Mouse (Mus musculus) Muller cell, postnatal 12 days (primary cell): ENCODE results near the gene Vwa5b2.

Experiments used
- DNase-seq: peaks from one replicate; pipeline ENCODE4 v3.0.0-alpha.2; 2015; ENCODE audit errors: inconsistent ontology term

Vwa5b2 gene

DNA sequence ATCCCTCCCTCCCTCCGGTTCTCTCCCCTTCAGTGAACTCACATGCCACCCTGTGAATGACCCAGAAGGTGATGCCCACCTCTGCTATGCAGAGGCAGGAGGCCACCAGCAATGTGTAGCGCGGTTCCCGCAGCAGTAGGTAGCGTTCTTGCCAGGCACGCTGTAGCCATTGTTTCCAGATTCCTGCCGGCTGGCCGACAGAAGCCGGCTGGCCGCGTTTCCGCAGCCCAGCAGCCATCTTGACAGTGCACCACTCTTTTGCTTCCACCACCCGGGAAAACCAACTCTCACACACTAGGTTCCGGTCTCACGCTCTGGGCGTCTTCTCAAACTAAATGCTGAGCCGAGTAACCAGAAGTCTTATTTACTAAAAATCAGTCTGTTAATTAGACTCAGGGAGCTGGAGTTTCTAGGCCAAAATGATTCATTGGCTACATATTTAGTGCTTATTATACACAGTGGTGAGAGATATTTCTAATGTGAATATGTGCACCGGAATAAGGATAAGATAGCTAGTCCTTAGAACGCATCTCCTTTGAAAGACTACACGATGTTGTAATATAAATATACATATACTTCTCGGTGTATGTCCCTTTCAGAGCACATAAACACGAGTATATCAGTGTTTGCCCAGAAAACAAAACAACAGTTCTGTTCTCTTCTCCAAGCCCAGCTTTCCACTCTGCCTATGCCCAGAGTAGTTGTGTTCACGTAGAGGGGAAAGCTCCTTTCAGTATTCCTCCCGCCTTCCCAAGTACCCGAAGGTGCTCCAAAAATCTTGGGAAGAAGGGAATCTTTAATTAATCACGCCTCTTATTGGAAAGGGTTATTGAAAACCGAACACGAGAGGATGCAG, 21.5 kb downstream of the Vwa5b2 start:
- peak; percentile 84 for DNase-seq

DNA sequence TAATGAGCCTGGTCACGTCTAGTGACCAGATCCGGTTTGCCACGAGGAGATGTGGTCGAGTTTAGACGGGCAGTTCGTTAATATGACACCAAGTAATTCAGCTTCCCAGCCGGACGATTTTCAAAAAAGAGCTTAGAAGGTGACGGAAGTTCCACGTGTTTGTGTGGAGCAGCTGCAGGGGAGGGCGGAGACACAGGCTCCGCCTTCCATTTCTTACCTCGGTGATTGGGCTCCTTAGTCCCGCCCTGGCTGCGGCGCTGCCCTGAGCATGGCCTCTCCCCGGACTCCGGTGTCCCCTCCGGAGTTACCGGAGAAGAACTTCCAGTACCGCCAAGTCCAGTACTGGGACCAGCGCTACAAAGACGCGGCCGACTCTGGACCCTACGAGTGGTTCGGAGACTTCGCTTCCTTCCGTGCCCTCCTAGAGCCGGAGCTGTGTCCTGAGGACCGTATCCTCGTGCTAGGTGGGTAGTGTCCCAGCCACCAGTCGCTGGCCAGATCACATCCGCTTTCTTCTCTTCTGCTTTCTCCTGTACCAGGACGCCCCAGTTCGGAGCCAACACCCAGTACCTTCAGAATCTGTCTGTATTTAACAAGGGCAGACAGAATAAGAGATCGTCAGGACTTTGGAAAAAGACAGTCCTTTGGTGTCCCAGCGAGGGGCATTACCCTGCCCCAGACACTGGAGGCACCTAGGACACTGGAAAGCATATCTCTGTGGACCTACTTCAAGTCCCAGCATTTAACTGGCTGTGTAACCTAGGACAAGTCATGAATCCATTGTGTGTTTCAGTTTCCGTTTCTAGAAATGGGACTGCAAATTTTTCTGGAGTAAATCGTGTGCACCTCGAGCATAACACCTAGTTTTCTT, 22.3 kb downstream of the Vwa5b2 start, which contains the start of the genes Eef1akmt4, Gm49333 and Alg3:
Gene Eef1akmt4 (plus strand): TSS at position 237 of the 871 bp plus-strand sequence.
Gene Gm49333 (plus strand): TSS at position 254 of the 871 bp plus-strand sequence.
Gene Alg3 (minus strand): TSS at position 379 of the 871 bp plus-strand sequence.
- peak; percentile 92 for DNase-seq

DNA sequence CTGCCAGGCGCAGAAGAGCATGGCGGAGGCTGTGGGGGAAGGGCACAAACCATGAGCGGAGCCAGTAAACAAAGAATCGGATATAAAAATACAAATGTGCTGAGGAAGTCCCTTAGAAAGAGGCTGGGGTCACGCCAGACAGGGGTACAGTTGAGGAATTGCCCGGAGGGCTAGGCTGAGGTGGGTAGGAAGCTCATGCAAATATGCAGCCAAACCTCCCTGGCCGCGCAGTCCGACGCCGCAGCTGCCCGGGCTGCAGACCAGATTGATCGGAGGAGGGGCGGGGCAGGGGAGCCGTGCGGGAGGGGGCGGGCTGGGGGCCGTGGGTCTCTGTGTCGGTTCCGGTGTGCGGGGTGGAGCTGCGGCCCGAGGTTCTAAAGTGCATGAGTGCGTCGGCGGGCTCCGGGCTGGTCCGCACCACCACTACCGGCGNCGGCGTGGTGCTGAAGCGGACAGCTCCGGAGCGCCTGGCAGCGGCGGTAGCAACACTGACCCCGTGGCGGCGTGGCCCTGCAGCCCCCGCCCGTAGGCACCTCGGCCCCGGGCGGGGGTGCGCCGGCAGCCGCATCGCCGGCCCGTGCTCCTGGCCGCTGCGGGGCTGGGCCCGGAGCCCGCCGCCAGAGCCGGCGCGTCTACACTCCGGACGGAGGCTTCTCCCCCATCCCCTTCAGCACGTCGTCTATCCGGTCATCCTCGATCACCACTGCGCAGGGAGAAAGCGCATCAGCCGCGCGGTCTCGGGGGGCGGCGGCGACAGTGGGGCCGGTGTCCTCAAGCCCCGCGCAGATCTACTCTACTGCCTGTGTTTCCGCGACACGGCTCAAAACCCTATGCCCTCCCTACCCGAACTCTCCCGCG, 30.5 kb downstream of the Vwa5b2 start:
- DNase-seq = peak; percentile 52

DNA sequence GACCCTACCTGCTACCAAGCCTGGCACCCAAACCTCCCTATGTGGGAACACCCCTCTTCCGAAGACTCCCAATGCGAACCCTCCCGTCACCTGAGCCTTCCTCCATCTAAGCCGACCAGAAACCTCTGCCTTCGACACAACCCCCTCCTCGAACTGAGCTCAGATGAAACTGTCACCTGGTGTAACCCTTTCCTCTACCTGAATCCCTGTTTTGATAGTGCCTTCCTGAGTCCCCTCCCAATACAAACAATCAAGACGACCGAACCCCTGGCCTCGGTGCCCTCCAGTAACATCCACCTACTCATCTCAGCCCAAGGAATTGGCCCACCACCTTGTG, 31.1 kb downstream of the Vwa5b2 start:
- peak; percentile 24 for DNase-seq

DNA sequence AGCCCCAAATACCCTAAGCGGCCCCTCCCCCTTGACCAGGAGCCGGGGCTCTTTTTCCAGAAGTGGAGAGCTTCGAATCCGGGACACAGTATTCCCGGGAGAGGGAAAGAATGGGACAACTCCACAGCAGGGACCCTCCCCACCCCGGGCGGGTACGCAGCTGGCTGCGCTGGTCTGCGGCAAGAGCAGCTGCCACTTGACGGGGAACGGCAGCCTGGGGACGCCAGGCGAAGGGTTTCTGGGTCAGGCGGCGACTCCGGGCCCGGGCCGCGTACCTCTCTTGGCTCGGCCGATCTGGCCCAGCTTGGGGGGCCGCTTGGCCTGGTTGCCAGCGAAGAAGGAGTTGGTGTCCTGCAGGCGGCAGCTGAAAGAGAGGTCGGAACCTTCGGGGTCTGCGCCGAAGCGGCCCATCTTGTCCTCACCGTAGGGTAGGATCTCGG, 31.5 kb downstream of the Vwa5b2 start:
- DNase-seq = peak; percentile 59

DNA sequence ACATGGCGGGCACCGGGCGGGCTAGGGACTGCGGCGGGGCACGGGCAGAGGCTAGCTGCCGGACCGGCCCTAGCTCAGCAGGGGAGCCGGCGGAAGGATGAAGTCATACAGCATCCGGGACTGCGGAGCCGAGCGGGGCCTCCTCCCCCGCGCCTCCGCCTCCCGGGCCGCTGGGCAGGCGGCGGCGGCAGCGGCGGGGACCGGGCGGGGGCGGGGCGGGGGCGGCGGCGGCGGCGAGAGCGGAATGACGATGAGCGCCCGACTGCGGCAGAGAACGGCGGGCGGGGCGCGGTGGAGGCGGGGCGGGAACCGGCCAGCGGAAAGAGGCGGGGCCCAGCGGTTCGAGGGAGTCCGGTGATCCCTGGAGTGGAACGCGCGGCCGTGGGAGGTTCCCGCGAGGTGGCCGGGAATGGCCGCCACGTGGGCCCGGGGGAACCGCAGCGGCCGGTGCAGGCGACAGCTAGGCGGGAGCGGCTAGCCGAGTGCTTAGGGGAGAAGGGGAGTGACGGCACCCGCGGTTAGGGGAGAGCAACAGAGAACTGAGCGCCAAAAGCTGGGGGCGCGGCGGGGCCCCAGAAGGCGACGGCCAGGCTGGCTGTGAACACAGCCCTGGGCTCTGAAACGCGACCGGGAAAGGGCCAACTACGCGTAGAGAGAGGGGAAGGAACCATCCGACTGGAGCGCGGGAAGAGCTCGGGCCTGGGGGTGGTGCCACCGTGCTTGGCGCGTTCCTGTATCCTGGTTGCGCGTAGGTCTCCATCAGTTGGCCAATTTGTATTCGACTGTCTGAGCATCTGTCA, 32.1 kb downstream of the Vwa5b2 start, which contains the start of gene Camk2n2:
Gene Camk2n2 (minus strand): TSS at position 97 of the 800 bp plus-strand sequence.
- peak; percentile 62 for DNase-seq

DNA sequence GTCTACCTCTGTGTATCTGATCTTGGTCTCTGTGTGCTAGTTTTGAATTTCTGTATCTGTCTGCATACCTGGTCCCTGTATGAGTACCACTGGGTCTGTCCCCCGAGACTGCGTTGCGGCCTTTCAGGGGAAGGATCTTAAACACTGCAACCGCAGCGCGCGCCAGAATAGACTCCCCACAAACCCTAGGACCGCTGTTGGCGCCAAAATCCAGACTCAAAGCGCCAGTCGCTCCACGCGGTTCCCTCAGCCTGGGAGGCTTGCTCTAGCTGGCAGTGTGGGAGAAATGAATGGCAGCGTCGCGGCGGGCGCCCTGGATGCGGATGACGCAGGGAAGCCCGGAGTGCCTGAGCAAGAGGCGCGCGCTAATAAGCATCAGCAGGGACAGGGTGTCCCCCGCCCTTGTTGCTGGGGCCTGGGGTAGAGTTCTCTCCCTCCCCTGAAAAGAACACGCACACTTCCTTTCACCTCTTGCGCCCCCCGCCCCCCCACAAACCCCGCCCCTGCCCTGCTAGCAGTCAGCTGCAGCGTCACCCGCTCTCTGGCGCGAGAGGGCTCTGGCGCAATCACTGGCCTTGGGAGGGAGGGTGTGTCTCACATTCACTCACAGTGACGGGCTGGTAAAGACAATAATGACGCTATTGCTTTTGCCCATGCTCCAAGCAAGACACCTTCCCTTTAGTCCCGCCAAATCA, 32.9 kb downstream of the Vwa5b2 start:
- peak; percentile 77 for DNase-seq

DNA sequence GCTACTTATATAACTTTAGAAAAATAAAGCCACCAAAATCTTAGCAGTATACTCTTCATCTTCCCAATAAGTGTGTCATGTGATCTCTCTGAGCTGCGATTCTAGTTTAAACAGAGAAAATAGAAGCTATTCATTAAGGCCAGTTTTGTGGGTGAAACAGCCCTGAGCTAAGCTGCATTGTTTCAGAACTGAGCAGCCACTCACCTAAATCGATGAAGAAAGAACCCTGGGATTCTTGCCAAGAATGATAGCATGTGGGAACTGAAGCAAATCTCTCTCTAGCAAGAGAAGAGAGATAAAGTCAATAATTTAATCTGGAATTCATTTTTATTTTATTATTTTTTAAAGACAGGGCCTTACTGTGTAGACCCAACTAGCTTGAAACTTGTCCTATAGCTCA, 33.9 kb downstream of the Vwa5b2 start:
- DNase-seq = no peak

DNA sequence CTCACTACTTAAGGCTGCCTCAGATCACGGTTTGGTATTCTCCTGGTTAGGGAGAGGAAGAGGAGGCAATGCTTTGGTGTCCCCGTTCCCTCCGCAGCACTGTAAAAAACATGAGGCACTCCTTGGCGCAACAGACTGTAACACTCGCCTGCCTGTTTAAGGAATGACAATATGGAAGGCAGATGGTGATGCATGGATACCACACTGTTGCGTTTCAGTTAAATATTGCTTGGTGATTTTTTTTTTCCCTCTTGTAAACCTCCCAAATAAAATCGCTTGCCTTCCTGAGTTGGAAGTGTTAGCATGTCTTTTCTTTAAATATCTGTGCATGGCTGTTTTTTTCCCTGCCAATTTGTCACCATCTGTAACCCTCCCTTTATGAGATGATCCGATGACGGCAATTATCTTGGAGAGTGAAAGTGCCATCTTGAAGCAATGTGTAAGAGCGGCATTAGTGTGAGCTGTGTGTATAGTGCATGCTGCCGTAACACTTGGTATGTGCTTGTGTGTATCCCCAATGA, 39.7 kb downstream of the Vwa5b2 start:
- DNase-seq = no peak

DNA sequence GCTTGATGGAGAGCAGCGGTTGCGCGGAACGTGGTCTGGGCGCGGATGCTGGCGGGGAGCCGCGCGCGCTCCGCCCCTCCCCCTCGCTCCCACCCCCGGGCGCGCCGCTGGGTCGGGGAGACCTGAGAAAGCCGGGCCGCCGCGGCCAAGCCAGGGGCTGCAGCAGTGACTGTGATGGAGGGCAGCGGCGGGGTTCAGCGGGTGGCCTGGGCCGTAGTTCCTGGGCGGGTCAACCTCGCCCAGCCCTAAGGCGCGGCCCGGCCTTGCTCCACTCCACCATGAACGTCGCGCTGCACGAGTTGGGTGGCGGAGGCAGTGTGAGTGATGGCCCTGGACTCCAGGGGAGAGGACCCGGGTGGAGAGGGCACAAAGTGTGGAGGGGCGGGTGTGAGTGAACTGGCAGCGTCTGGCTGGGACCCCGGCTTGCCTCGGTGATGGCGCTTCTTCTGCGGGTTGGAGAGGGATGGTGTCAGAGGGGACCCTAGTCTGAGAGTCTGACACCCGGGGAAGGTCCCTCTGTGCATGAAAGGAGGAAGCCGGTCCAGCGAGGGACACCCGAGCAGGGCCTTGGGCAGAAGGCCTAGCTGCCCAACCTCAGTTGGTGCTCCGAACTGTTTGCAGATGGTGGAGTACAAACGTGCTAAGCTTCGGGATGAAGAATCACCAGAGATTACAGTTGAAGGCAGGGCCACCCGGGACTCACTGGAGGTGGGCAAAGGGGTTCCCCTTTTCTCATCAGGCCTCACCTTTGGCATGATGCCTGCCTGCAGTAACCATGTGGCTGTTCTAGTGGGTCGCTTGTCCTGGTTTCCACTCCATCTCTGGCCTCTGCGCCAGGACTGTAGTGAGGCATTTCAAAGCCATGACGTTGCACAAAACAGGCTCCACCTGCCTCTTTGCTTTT, 40.7 kb downstream of the Vwa5b2 start, which contains the start of gene Ece2:
Gene Ece2 (plus strand): TSS at position 98 of the 904 bp plus-strand sequence.
- peak; percentile 45 for DNase-seq

DNA sequence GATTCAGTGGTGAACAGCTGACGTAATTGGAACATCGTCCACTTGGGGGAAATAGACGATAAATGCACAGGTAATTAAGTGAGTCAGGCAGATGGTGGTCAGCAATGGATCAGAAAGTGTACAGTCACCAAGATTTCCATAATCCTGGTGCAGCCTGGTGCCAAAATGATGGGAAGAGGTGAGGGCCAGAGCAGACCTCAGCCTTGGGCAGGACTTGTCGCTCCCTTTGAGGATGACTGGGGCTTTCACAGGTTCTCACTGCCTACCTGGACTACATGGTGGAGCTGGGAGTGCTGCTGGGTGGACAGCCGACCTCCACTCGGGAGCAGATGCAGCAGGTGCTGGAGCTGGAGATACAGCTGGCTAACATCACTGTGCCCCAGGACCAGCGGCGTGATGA, 48.1 kb downstream of the Vwa5b2 start:
- DNase-seq = no peak

DNA sequence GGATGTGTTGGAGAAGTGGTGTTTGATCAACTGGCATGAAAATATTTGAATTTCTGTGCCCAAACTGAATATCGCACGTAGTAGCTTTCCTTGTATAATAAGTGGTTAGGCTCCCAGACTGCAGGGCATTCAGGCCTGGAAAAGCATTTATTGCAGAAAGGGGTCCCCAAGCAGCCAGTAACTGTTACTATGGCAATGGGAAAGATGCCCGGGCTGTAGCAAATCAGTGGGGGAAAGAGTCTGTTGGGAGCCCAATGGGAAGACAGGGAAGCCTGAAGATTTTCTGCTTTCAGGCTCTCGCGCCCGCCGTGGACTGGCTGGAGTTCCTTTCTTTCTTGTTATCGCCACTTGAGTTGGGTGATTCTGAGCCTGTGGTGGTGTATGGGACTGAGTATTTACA, 49.1 kb downstream of the Vwa5b2 start:
- DNase-seq = no peak

DNA sequence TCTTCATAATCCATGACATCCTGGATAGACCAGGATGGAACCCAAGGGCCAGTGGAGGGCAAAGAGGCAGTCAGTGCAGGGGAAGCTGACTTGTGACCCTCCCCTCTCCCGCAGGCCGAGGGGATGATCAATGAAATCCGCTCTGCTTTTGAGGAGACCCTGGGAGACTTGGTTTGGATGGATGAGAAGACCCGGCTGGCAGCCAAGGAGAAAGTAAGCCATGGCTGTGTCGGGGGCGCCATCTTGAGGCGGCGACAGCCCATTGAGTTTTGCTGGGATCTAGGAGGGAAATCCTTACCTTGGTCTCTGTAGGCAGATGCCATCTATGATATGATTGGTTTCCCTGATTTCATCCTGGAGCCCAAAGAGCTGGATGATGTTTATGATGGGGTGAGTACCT, 52.9 kb downstream of the Vwa5b2 start:
- peak; percentile 54 for DNase-seq

DNA sequence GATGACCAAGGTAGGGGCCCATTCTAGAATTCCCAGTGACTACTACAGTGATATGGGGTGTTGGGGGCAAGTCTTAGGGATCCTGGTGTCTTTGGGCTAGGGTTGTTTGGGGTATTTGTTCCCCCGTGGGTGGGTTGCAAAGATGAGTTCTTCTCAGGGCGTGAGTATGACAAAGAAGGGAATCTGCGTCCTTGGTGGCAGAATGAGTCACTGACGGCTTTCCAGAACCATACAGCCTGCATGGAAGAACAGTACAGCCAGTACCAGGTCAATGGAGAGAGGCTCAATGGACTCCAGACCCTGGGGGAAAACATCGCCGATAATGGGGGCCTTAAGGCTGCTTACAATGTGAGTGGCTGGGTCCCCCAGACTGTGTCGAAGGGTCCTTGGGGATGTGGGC, 54.6 kb downstream of the Vwa5b2 start:
- DNase-seq = no peak

DNA sequence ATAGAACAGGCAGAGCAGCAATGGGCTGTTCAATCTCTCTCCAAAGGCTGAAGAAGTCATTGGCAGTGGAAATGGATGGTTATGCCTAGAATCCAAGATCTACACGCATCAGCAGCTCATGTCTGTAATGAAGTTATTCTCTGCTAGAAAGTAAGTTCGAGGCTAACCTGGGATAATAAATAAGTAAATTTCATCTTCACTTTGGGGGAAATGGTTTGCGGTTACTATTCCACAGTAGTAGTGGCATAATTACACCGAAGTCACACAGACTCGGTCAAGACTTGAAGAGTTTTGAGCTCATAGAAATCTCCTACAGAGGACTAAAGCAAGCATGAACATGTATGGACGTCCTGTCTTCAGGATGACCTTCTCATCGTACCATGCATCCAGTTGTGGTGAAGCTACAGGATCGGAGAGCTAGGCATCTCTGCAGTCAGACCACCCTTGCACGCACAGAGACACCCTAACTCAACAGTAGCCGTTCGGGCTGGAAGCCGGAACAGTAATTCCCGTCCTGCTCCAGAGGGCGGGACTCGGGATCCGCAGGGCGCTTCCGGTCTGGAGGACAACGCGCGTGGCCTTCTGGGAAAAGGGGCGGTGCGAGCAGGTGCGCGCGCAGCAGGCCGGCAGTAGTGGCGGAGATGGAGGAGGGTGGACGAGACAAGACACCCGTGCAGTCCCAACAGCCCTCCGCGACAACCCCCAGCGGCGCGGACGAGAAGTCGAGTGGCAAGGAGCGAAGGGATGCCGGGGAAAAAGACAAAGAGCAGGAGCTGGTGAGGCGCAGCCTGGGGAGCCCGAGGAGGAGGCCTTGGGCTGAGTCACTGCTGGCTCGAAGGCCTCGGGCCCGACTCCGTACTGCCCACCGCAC, 62.0 kb downstream of the Vwa5b2 start, which contains the start of gene Psmd2:
Gene Psmd2 (plus strand): TSS at position 577 of the 871 bp plus-strand sequence.
- DNase-seq = peak; percentile 96

DNA sequence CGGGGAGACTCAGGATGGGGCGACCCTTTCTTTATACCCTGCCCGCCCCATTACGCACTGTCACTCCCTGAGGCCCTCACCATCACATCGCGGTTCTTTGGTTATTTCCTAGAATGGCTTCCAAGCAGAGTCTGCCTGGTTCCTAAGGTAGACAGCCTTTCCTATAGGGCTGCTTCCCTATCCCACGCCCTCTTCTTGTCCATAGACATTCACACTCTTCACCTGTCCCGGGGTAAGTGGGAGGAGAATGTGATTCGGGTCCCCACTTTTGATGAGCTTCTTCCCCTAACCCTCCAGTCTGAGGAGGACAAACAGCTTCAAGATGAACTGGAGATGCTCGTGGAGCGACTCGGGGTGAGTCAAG, 62.7 kb downstream of the Vwa5b2 start:
- DNase-seq = no peak

DNA sequence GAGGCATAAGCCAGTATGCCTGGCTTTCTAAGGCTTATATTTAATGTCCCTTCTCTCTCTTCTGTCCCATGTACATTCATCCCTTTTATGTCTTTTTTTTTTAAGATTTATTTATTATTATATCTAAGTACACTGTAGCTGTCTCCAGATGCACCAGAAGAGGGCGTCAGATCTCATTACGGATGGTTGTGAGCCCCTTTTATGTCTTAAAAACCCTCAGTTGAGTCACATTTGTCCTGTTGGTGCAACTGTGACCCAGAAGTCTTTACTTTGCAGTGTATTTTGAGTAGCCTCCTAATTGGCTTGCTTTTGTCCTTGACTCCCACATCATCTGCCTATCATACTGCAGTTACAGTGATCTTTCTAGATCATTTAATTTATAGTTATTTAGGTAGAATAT, 64.0 kb downstream of the Vwa5b2 start:
- DNase-seq = no peak
